ENCODE assay signal across 7 mouse cellular contexts in the genomic region with DNA sequence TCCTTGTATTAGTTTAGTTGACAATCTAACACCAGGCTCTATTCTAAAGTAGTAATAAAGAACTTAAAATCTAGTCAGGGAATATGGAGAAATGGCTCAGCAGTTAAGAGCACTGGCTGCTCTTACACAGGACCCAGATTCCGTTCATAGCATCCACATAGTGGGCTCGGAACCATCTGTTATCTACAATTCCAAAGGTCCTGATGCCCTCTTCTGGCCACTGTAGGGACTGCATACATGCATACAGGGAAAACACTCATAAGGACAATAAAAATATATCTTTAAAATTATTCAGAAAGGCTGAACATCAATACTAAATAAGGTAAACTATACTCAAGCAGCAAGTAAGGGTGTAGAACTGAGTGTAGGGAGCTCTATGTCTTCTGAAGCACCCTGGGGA. TPM values are rescaled to one million over a fixed set of nuclear protein-coding genes. Genes with fewer than 3 reads are reported as not detected.
A peak's percentile ranks its signal among the peaks of the same experiment; 100 is the strongest.
DNase-seq lines count a peak whose midpoint lies in the region; TF ChIP-seq lines count a peak whose summit lies in the region.

No protein-coding gene starts in this region.

- TF ChIP-seq CTCF in brain, embryonic 14.5 days (IDR thresholded peaks at IDR 0.05; ENCODE audit: borderline replicate concordance, extremely low read depth, insufficient read depth, insufficient read length) = 0 out of 2 replicates have a peak, but pooled peaks have one; percentile 7

- DNase-seq in kidney, postnatal 10 days = peak; percentile 26
- no peak for DNase-seq in kidney, postnatal 14 days
- peak; percentile 17 for DNase-seq in right cerebral cortex, postnatal 4 days
- no peak for DNase-seq in right cerebral cortex, adult 2 months (ENCODE audit: low spot score in 2 of 2)
- no peak for DNase-seq in brain, embryonic 14.5 days (ENCODE audit: low read depth)
- DNase-seq in urinary bladder, postnatal 4 days (ENCODE audit: low spot score in 2 of 2) = no peak
- no peak for DNase-seq in gastrocnemius, postnatal 36 days

- intact Hi-C loops in gastrocnemius, postnatal 36 days (cut with DNase I) = no loop called here

- no peak for TF ChIP-seq POLR2A in brain, embryonic 14.5 days (IDR thresholded peaks at IDR 0.05; ENCODE audit: borderline replicate concordance, extremely low read depth, insufficient read depth, insufficient read length, poor library complexity, severe bottlenecking)

RNA-seq across cellular contexts. Expression of gene Ctnnal1, which starts 36.7 kb away (rescaled TPM):
- 17.7 and 22.2 TPM in 2 replicates for polyA plus RNA-seq in brain, embryonic 14.5 days (2012; rRNA removed)
- total RNA-seq in gastrocnemius, postnatal 36 days (2021) = 1 to 10 TPM; 8.3 to 9.2 TPM

RNA-seq across cellular contexts. Expression of gene Tmem245, which starts 45.6 kb away (rescaled TPM):
- 9.8 and 11.4 TPM in 2 replicates for polyA plus RNA-seq in brain, embryonic 14.5 days (2012; rRNA removed)
- total RNA-seq in gastrocnemius, postnatal 36 days (2021) = 10 to 100 TPM; 16.3 to 23.9 TPM

Comparison
In these comparisons a context has a peak if more than half of its experiments do, and no peak if none do; other contexts are left out.
1. DNase-seq: peak in kidney, postnatal 10 days (single experiment) and right cerebral cortex, postnatal 4 days (single experiment); none in kidney, postnatal 14 days (single experiment), right cerebral cortex, adult 2 months (0 of 2), brain, embryonic 14.5 days (single experiment), urinary bladder, postnatal 4 days (0 of 2) and gastrocnemius, postnatal 36 days (0 of 2).